Mouse (Mus musculus): ENCODE data around the gene Tppp2. TPM values are rescaled to one million over a fixed set of nuclear protein-coding genes. Genes with fewer than 3 reads are reported as not detected.
A peak's percentile ranks its signal among the peaks of the same experiment; 100 is the strongest.

Gene Tppp2
- polyA plus RNA-seq (2015; fragmentation: Nextera tagmentation; extraction: Ambion mirVana) = not detected in 2 replicates

GRCm38 (mm10) chr14:51918125-51918524 is at the start of gene Tppp2:
TSS of gene Tppp2 (plus strand) at chr14:51918425.
- Histone ChIP-seq H3K27me3 (ENCODE audit: insufficient read depth, low read length) (peaks cover 4% of the 10 kb centered on the region; the same call in 1 of the 2 replicates), H3K4me2 (ENCODE audit: low read depth, low read length) (no peak within 1 kb of the TSS), H3K9me3 (ENCODE audit: low read length) (no peaks in the 10 kb centered on the region), H3K4me1 (ENCODE audit: insufficient read depth) (peaks cover 29% of the 10 kb centered on the region), H3K36me3 (replicated peaks; ENCODE audit: insufficient read depth, low read length) (no peaks in the 10 kb centered on the region), H3K4me3 (ENCODE audit: low read depth, low read length) (no peak within 1 kb of the TSS), H3K9ac (replicated peaks) (no peak within 1 kb of the TSS), H3K27ac (ENCODE audit: low read depth) (no peak within 1 kb of the TSS)
- DNase-seq (no peak), ATAC-seq (no peak)
- WGBS (ENCODE audit: insufficient replicate concordance) = 83% methylated on average over 4 of the region's 4 CpGs
- no peak for TF ChIP-seq EP300 (IDR thresholded peaks at IDR 0.05; ENCODE audit: low read depth)
- no peak for TF ChIP-seq CTCF (IDR thresholded peaks at IDR 0.05; ENCODE audit: low read depth)

GRCm38 (mm10) chr14:51870756-51871155 is 47.5 kb upstream of the Tppp2 start:
- H3K36me3 ChIP-seq (replicated peaks; ENCODE audit: insufficient read depth, low read length) = no peaks in the 10 kb centered on the region
- no peak overlapping the region for H3K4me2 ChIP-seq (ENCODE audit: low read depth, low read length)
- no peak overlapping the region for H3K27ac ChIP-seq (ENCODE audit: low read depth)
- no peaks in the 10 kb centered on the region for H3K27me3 ChIP-seq (ENCODE audit: insufficient read depth, low read length)
- DNase-seq = no peak
- H3K4me1 ChIP-seq (ENCODE audit: insufficient read depth) = no peaks in the 10 kb centered on the region
- no peaks in the 10 kb centered on the region for H3K9me3 ChIP-seq (ENCODE audit: low read length)
- no peak overlapping the region for H3K4me3 ChIP-seq (ENCODE audit: low read depth, low read length)
- no peak for TF ChIP-seq EP300 (IDR thresholded peaks at IDR 0.05; ENCODE audit: low read depth)
- TF ChIP-seq CTCF (IDR thresholded peaks at IDR 0.05; ENCODE audit: low read depth) = no peak
- WGBS (ENCODE audit: insufficient replicate concordance) = 55% methylated on average over 2 of the region's 2 CpGs
- ATAC-seq = peak; percentile 94
- H3K9ac ChIP-seq (replicated peaks) = no peak overlapping the region

GRCm38 (mm10) chr14:51871741-51872140 is 46.5 kb upstream of the Tppp2 start:
- no peak overlapping the region for H3K27ac ChIP-seq (ENCODE audit: low read depth)
- WGBS (ENCODE audit: insufficient replicate concordance) = 78% methylated on average over 9 of the region's 9 CpGs
- H3K4me1 ChIP-seq (ENCODE audit: insufficient read depth) = no peaks in the 10 kb centered on the region
- no peak for ATAC-seq
- TF ChIP-seq EP300 (IDR thresholded peaks at IDR 0.05; ENCODE audit: low read depth) (no peak), CTCF (IDR thresholded peaks at IDR 0.05; ENCODE audit: low read depth) (no peak)
- no peak overlapping the region for H3K9ac ChIP-seq (replicated peaks)
- DNase-seq = no peak
- H3K4me2 ChIP-seq (ENCODE audit: low read depth, low read length) = no peak overlapping the region
- no peaks in the 10 kb centered on the region for H3K9me3 ChIP-seq (ENCODE audit: low read length)
- H3K27me3 ChIP-seq (ENCODE audit: insufficient read depth, low read length) = no peaks in the 10 kb centered on the region
- H3K4me3 ChIP-seq (ENCODE audit: low read depth, low read length) = no peak overlapping the region
- H3K36me3 ChIP-seq (replicated peaks; ENCODE audit: insufficient read depth, low read length) = no peaks in the 10 kb centered on the region

- 67% methylated on average over 3 of the region's 3 CpGs for WGBS (ENCODE audit: insufficient replicate concordance)
- Histone ChIP-seq H3K4me2 (ENCODE audit: low read depth, low read length) (no peak overlapping the region), H3K27ac (ENCODE audit: low read depth) (no peak overlapping the region), H3K9ac (replicated peaks) (no peak overlapping the region), H3K4me3 (ENCODE audit: low read depth, low read length) (no peak overlapping the region), H3K9me3 (ENCODE audit: low read length) (no peaks in the 10 kb centered on the region), H3K36me3 (replicated peaks; ENCODE audit: insufficient read depth, low read length) (no peaks in the 10 kb centered on the region), H3K27me3 (ENCODE audit: insufficient read depth, low read length) (no peaks in the 10 kb centered on the region), H3K4me1 (ENCODE audit: insufficient read depth) (no peaks in the 10 kb centered on the region)
- TF ChIP-seq CTCF (IDR thresholded peaks at IDR 0.05; ENCODE audit: low read depth) (no peak), EP300 (IDR thresholded peaks at IDR 0.05; ENCODE audit: low read depth) (no peak)
- DNase-seq (no peak), ATAC-seq (no peak)
Measured at GRCm38 (mm10) chr14:51877517-51877916, 40.7 kb upstream of the Tppp2 start.

GRCm38 (mm10) chr14:51883527-51884030 is 34.6 kb upstream of the Tppp2 start:
- Histone ChIP-seq H3K27ac (ENCODE audit: low read depth) (peak overlapping the region; percentile 50), H3K36me3 (replicated peaks; ENCODE audit: insufficient read depth, low read length) (peaks cover 5% of the 10 kb centered on the region), H3K4me2 (ENCODE audit: low read depth, low read length) (peak overlapping the region; percentile 96), H3K4me1 (ENCODE audit: insufficient read depth) (peaks cover 8% of the 10 kb centered on the region), H3K4me3 (ENCODE audit: low read depth, low read length) (peak overlapping the region; percentile 73), H3K9me3 (ENCODE audit: low read length) (no peaks in the 10 kb centered on the region), H3K27me3 (ENCODE audit: insufficient read depth, low read length) (no peaks in the 10 kb centered on the region), H3K9ac (replicated peaks) (no peak overlapping the region)
- TF ChIP-seq CTCF (IDR thresholded peaks at IDR 0.05; ENCODE audit: low read depth) (peak; percentile 77), EP300 (IDR thresholded peaks at IDR 0.05; ENCODE audit: low read depth) (no peak)
- ATAC-seq (peak; percentile 28), DNase-seq (peak; percentile 73)
- WGBS (ENCODE audit: insufficient replicate concordance) = under 1% methylated on average over 4 of the region's 4 CpGs

GRCm38 (mm10) chr14:51884031-51884544 is 34.1 kb upstream of the Tppp2 start:
- TF ChIP-seq CTCF (IDR thresholded peaks at IDR 0.05; ENCODE audit: low read depth) (no peak), EP300 (IDR thresholded peaks at IDR 0.05; ENCODE audit: low read depth) (no peak)
- peak; percentile 22 for ATAC-seq
- Histone ChIP-seq H3K4me3 (ENCODE audit: low read depth, low read length) (peak overlapping the region; percentile 73), H3K4me1 (ENCODE audit: insufficient read depth) (peaks cover 8% of the 10 kb centered on the region), H3K9me3 (ENCODE audit: low read length) (no peaks in the 10 kb centered on the region), H3K27ac (ENCODE audit: low read depth) (peak overlapping the region; percentile 50), H3K27me3 (ENCODE audit: insufficient read depth, low read length) (no peaks in the 10 kb centered on the region), H3K36me3 (replicated peaks; ENCODE audit: insufficient read depth, low read length) (peaks cover 10% of the 10 kb centered on the region), H3K4me2 (ENCODE audit: low read depth, low read length) (peak overlapping the region; percentile 96), H3K9ac (replicated peaks) (no peak overlapping the region)
- under 1% methylated on average over 14 of the region's 14 CpGs for WGBS (ENCODE audit: insufficient replicate concordance)
- no peak for DNase-seq

Data from liver, postnatal 0 days (tissue).